In genomic region chr1:187216620-187217410, GRCm38 (mm10) we compare ENCODE assay signal across 21 mouse cellular contexts. TPM values are rescaled to one million over a fixed set of nuclear protein-coding genes. Genes with fewer than 3 reads are reported as not detected.
DNase-seq lines count a peak whose midpoint lies in the region; TF ChIP-seq lines count a peak whose summit lies in the region.
"Had no signal": no experiment of that assay in that cellular context is flagged by ENCODE, and none has a peak within 500 bp of the region (broad histone marks: within the 10 kb centered on the region; RNA-seq: fewer than 3 reads in every experiment).

No protein-coding gene starts in this region.

- 95% methylated on average over 9 of the region's 9 CpGs for WGBS in forebrain, embryonic 10.5 days

- no peaks in the 10 kb centered on the region for H3K9me3 ChIP-seq in forebrain, embryonic 10.5 days
- H3K9me3 ChIP-seq: embryonic facial prominence, embryonic 10.5 days; limb, embryonic 12.5 days; midbrain, embryonic 15.5 days had no signal

- no peaks in the 10 kb centered on the region for H3K27me3 ChIP-seq in testis, adult 2 months (ENCODE audit: control insufficient read depth, insufficient read depth, low read length)
- H3K27me3 ChIP-seq in splenic B cell, adult 2 months (ENCODE audit: control insufficient read depth, insufficient read depth, low read length, poor library complexity, severe bottlenecking) = no peaks in the 10 kb centered on the region
- H3K27me3 ChIP-seq in forebrain, embryonic 10.5 days (ENCODE audit: poor library complexity, severe bottlenecking) = no peaks in the 10 kb centered on the region
- H3K27me3 ChIP-seq: limb, embryonic 12.5 days; midbrain, embryonic 15.5 days had no signal

- intact Hi-C loops in gastrocnemius, adult 2 months (cut with DNase I) = no loop called here

- H3K4me3 ChIP-seq in gastrocnemius, adult 2 months = peak overlapping the region; percentile 5; the same call in 1 of the 2 replicates
- peak overlapping the region; percentile 75 for H3K4me3 ChIP-seq in testis, adult 2 months (ENCODE audit: control insufficient read depth, low read depth, low read length)
- no peak overlapping the region for H3K4me3 ChIP-seq in forebrain, embryonic 10.5 days

- TF ChIP-seq POLR2A in testis, adult 2 months (IDR thresholded peaks at IDR 0.05; ENCODE audit: control insufficient read depth, low read depth, low read length) = no peak

- no peaks in the 10 kb centered on the region; the same call in 1 of the 2 replicates for H3K36me3 ChIP-seq in testis, adult 2 months (ENCODE audit: control insufficient read depth, insufficient read depth, low read length)
- no peaks in the 10 kb centered on the region for H3K36me3 ChIP-seq in splenic B cell, adult 2 months (ENCODE audit: control insufficient read depth, insufficient read depth, low read length, poor library complexity, severe bottlenecking)
- peaks cover 9% of the 10 kb centered on the region; the same call in 1 of the 2 replicates for H3K36me3 ChIP-seq in forebrain, embryonic 10.5 days (replicated peaks)
- H3K36me3 ChIP-seq: limb, embryonic 12.5 days; midbrain, embryonic 15.5 days had no signal

- DNase-seq in gastrocnemius, adult 2 months = no peak
- no peak for DNase-seq in gastrocnemius, postnatal 10 days
- no peak for DNase-seq in testis, postnatal 14 days (ENCODE audit: low spot score)
- peak; percentile 54 for DNase-seq in induced T-regulatory cell, adult 2 months (ENCODE audit: low read depth)
- DNase-seq in splenic B cell, adult 2 months (ENCODE audit: low read depth, low spot score) = peak; percentile 2
- no peak for DNase-seq in forebrain, embryonic 10.5 days (ENCODE audit: extremely low spot score, low spot score)
- DNase-seq in thymus, postnatal 25 days = no peak
- DNase-seq: adrenal gland, postnatal 14 days; cerebellum, adult 8-10 months; gastrocnemius, postnatal 36 days; heart, postnatal 4 days; kidney, adult 9 months; kidney, postnatal 14 days; right cerebral cortex, postnatal 14 days; thymus, postnatal 36 days had no signal

- no peak for TF ChIP-seq CTCF in gastrocnemius, adult 2 months (IDR thresholded peaks at IDR 0.05)
- TF ChIP-seq CTCF in testis, adult 2 months (IDR thresholded peaks at IDR 0.05; ENCODE audit: control insufficient read depth, insufficient read depth, insufficient replicate concordance, low read depth, low read length) = no peak

- H3K27ac ChIP-seq in gastrocnemius, adult 2 months = no peak overlapping the region
- peak overlapping the region; percentile 32; the same call in 1 of the 2 replicates for H3K27ac ChIP-seq in testis, adult 2 months (ENCODE audit: control insufficient read depth, insufficient read depth, low read depth, low read length)
- H3K27ac ChIP-seq in forebrain, embryonic 10.5 days = no peak overlapping the region
- H3K27ac ChIP-seq: limb, embryonic 12.5 days; liver, embryonic 14.5 days; midbrain, embryonic 15.5 days had no signal

- no peaks in the 10 kb centered on the region for H3K4me1 ChIP-seq in testis, adult 2 months (ENCODE audit: control insufficient read depth, insufficient read depth, low read length)
- H3K4me1 ChIP-seq in forebrain, embryonic 10.5 days = peaks cover 11% of the 10 kb centered on the region

RNA-seq across cellular contexts. Expression of gene Gpatch2, which starts 1.5 kb away (rescaled TPM):
- total RNA-seq in gastrocnemius, adult 2 months (2021) = 10 to 100 TPM; 10.5 to 10.6 TPM
- total RNA-seq in gastrocnemius, postnatal 10 days (2021) = 10 to 100 TPM; 11.3 to 13.2 TPM
- 30.8 and 31.9 TPM in 2 replicates for polyA plus RNA-seq in testis, adult 2 months (2012; rRNA removed)
- 26.4 and 27.2 TPM in 2 replicates for polyA plus RNA-seq in forebrain, embryonic 10.5 days (2016; fragmentation: Nextera tagmentation; extraction: Ambion mirVana)

RNA-seq across cellular contexts. Expression of gene Spata17, which starts 1.6 kb away (rescaled TPM):
- not detected for total RNA-seq in gastrocnemius, adult 2 months (2021)
- under 1 TPM in 1 of 2 experiments, not detected in 1; 0.31 TPM for total RNA-seq in gastrocnemius, postnatal 10 days (2021)
- polyA plus RNA-seq in testis, adult 2 months (2012; rRNA removed) = 119 and 144 TPM in 2 replicates
- polyA plus RNA-seq in forebrain, embryonic 10.5 days (2016; fragmentation: Nextera tagmentation; extraction: Ambion mirVana) = 1.2 and 1.4 TPM in 2 replicates
- total RNA-seq: gastrocnemius, postnatal 36 days; neutrophil, adult 5-6 weeks had no signal

Comparison
In these comparisons a context has a peak if more than half of its experiments do, and no peak if none do; other contexts are left out.
1. DNase-seq: peak in induced T-regulatory cell, adult 2 months (single experiment) and splenic B cell, adult 2 months (single experiment); none in gastrocnemius, adult 2 months (single experiment), gastrocnemius, postnatal 10 days (single experiment), testis, postnatal 14 days (single experiment), forebrain, embryonic 10.5 days (single experiment) and thymus, postnatal 25 days (single experiment).